Mouse (Mus musculus): ENCODE data around the gene Mypn.

GRCm38 (mm10) chr10:63239848-63240247 is 36.1 kb upstream of the Mypn start:
- TF ChIP-seq GATA1 (IDR thresholded peaks at IDR 0.05; ENCODE audit: low read length) (no peak), TAL1 (IDR thresholded peaks at IDR 0.05; ENCODE audit: low read length) (no peak)

Measured in erythroblast, embryonic 14.5 days (primary cell).